ENCODE assay signal across 20 mouse cellular contexts in genomic region chr6:6364037-6364436, GRCm38 (mm10).
A peak's percentile ranks its signal among the peaks of the same experiment; 100 is the strongest.
DNase-seq lines count a peak whose midpoint lies in the region; ATAC-seq and TF ChIP-seq lines count a peak whose summit lies in the region.
"Had no signal": no experiment of that assay in that cellular context is flagged by ENCODE, and none has a peak within 500 bp of the region (broad histone marks: within the 10 kb centered on the region; RNA-seq: fewer than 3 reads in every experiment).

No protein-coding gene starts in this region.

- no peaks in the 10 kb centered on the region for H3K9me3 ChIP-seq in forebrain, embryonic 14.5 days (replicated peaks; ENCODE audit: control insufficient read depth, low read length)
- H3K9me3 ChIP-seq in forebrain, embryonic 12.5 days = no peaks in the 10 kb centered on the region
- no peaks in the 10 kb centered on the region for H3K9me3 ChIP-seq in embryonic facial prominence, embryonic 11.5 days (replicated peaks; ENCODE audit: control insufficient read depth, low read length)
- H3K9me3 ChIP-seq in limb, embryonic 12.5 days = no peaks in the 10 kb centered on the region
- H3K9me3 ChIP-seq in lung, postnatal 0 days (ENCODE audit: low read length) = no peaks in the 10 kb centered on the region
- H3K9me3 ChIP-seq: G1E; heart, embryonic 13.5 days; intestine, embryonic 15.5 days; liver, embryonic 13.5 days; stomach, embryonic 15.5 days had no signal

- 61% methylated on average over 4 of the region's 4 CpGs for WGBS in forebrain, embryonic 14.5 days
- WGBS in forebrain, embryonic 12.5 days = 70% methylated on average over 4 of the region's 4 CpGs
- WGBS in embryonic facial prominence, embryonic 11.5 days = 23% methylated on average over 4 of the region's 4 CpGs
- WGBS in limb, embryonic 12.5 days = 18% methylated on average over 4 of the region's 4 CpGs
- 69% methylated on average over 4 of the region's 4 CpGs for WGBS in lung, postnatal 0 days

- no peak overlapping the region for H3K4me3 ChIP-seq in forebrain, embryonic 14.5 days (ENCODE audit: low read depth, low read length)
- no peak overlapping the region for H3K4me3 ChIP-seq in forebrain, embryonic 12.5 days (replicated peaks)
- H3K4me3 ChIP-seq in embryonic facial prominence, embryonic 11.5 days (ENCODE audit: low read depth, low read length) = no peak overlapping the region
- no peak overlapping the region for H3K4me3 ChIP-seq in limb, embryonic 12.5 days (replicated peaks)
- H3K4me3 ChIP-seq in lung, postnatal 0 days (ENCODE audit: low read depth, low read length) = no peak overlapping the region
- H3K4me3 ChIP-seq: erythroblast, embryonic 14.5 days; heart, embryonic 13.5 days; intestine, embryonic 15.5 days; liver, embryonic 13.5 days; stomach, embryonic 15.5 days had no signal

- TF ChIP-seq EP300 in lung, postnatal 0 days (IDR thresholded peaks at IDR 0.05) = no peak

- no peaks in the 10 kb centered on the region for H3K27me3 ChIP-seq in forebrain, embryonic 14.5 days (replicated peaks; ENCODE audit: control insufficient read depth, insufficient read depth, low read length)
- no peaks in the 10 kb centered on the region for H3K27me3 ChIP-seq in forebrain, embryonic 12.5 days
- no peaks in the 10 kb centered on the region for H3K27me3 ChIP-seq in embryonic facial prominence, embryonic 11.5 days (ENCODE audit: control insufficient read depth, insufficient read depth, low read length)
- H3K27me3 ChIP-seq in limb, embryonic 12.5 days = no peaks in the 10 kb centered on the region
- no peaks in the 10 kb centered on the region for H3K27me3 ChIP-seq in lung, postnatal 0 days (replicated peaks; ENCODE audit: insufficient read depth, low read length)
- H3K27me3 ChIP-seq: heart, embryonic 13.5 days; intestine, embryonic 15.5 days; liver, embryonic 13.5 days; stomach, embryonic 15.5 days had no signal

- intact Hi-C loops in left cerebral cortex, postnatal 4 days (cut with DNase I) = no loop called here

- no peak overlapping the region for H3K4me2 ChIP-seq in forebrain, embryonic 14.5 days (ENCODE audit: low read length)
- no peak overlapping the region for H3K4me2 ChIP-seq in forebrain, embryonic 12.5 days
- no peak overlapping the region; the same call in 1 of the 2 replicates for H3K4me2 ChIP-seq in embryonic facial prominence, embryonic 11.5 days (ENCODE audit: low read depth, low read length)
- no peak overlapping the region for H3K4me2 ChIP-seq in limb, embryonic 12.5 days
- no peak overlapping the region for H3K4me2 ChIP-seq in lung, postnatal 0 days (replicated peaks; ENCODE audit: low read depth, low read length)
- H3K4me2 ChIP-seq: heart, embryonic 13.5 days; intestine, embryonic 15.5 days; liver, embryonic 13.5 days; stomach, embryonic 15.5 days had no signal

- H3K9ac ChIP-seq in forebrain, embryonic 14.5 days (ENCODE audit: low read length) = no peak overlapping the region
- no peak overlapping the region for H3K9ac ChIP-seq in forebrain, embryonic 12.5 days
- no peak overlapping the region for H3K9ac ChIP-seq in embryonic facial prominence, embryonic 11.5 days (replicated peaks; ENCODE audit: low read length)
- H3K9ac ChIP-seq in limb, embryonic 12.5 days (replicated peaks) = no peak overlapping the region
- H3K9ac ChIP-seq in lung, postnatal 0 days (replicated peaks; ENCODE audit: low read depth) = no peak overlapping the region
- H3K9ac ChIP-seq: heart, embryonic 13.5 days; intestine, embryonic 15.5 days; liver, embryonic 13.5 days; stomach, embryonic 15.5 days had no signal

- no peaks in the 10 kb centered on the region for H3K36me3 ChIP-seq in forebrain, embryonic 14.5 days (ENCODE audit: control insufficient read depth, insufficient read depth, low read length)
- no peaks in the 10 kb centered on the region for H3K36me3 ChIP-seq in forebrain, embryonic 12.5 days (replicated peaks)
- H3K36me3 ChIP-seq in embryonic facial prominence, embryonic 11.5 days (replicated peaks; ENCODE audit: control insufficient read depth, insufficient read depth, low read depth, low read length) = no peaks in the 10 kb centered on the region
- no peaks in the 10 kb centered on the region for H3K36me3 ChIP-seq in limb, embryonic 12.5 days
- H3K36me3 ChIP-seq in lung, postnatal 0 days (ENCODE audit: insufficient read depth, low read length) = no peaks in the 10 kb centered on the region
- H3K36me3 ChIP-seq: G1E; heart, embryonic 13.5 days; intestine, embryonic 15.5 days; liver, embryonic 13.5 days; stomach, embryonic 15.5 days had no signal

- H3K4me1 ChIP-seq in forebrain, embryonic 14.5 days (ENCODE audit: control insufficient read depth, insufficient read depth, low read length) = no peaks in the 10 kb centered on the region
- H3K4me1 ChIP-seq in forebrain, embryonic 12.5 days = no peaks in the 10 kb centered on the region
- H3K4me1 ChIP-seq in embryonic facial prominence, embryonic 11.5 days (ENCODE audit: control insufficient read depth, insufficient read depth, low read length) = no peaks in the 10 kb centered on the region
- peaks cover 20% of the 10 kb centered on the region for H3K4me1 ChIP-seq in limb, embryonic 12.5 days (replicated peaks)
- no peaks in the 10 kb centered on the region for H3K4me1 ChIP-seq in lung, postnatal 0 days (ENCODE audit: insufficient read depth, low read depth, low read length)
- H3K4me1 ChIP-seq: intestine, embryonic 15.5 days; liver, embryonic 13.5 days; stomach, embryonic 15.5 days had no signal

- ATAC-seq in forebrain, embryonic 14.5 days = 0 out of 2 replicates have a peak, but pooled peaks have one; percentile 37
- ATAC-seq in forebrain, embryonic 12.5 days (ENCODE audit: low FRiP score) = no peak
- peak; percentile 78; the same call in 1 of the 2 replicates for ATAC-seq in embryonic facial prominence, embryonic 11.5 days (replicated peaks; ENCODE audit: insufficient number of reproducible peaks, low FRiP score, low TSS enrichment, low read depth)
- peak; percentile 75 for ATAC-seq in limb, embryonic 12.5 days (ENCODE audit: insufficient number of reproducible peaks, insufficient read depth, low FRiP score, low TSS enrichment, low read depth)
- ATAC-seq in lung, postnatal 0 days = no peak
- ATAC-seq: intestine, embryonic 15.5 days had no signal

- no peak overlapping the region for H3K27ac ChIP-seq in forebrain, embryonic 14.5 days (ENCODE audit: low read depth, low read length)
- no peak overlapping the region for H3K27ac ChIP-seq in forebrain, embryonic 12.5 days
- no peak overlapping the region for H3K27ac ChIP-seq in embryonic facial prominence, embryonic 11.5 days (replicated peaks; ENCODE audit: low read depth, low read length)
- no peak overlapping the region for H3K27ac ChIP-seq in limb, embryonic 12.5 days
- H3K27ac ChIP-seq in lung, postnatal 0 days (ENCODE audit: low read length) = no peak overlapping the region
- H3K27ac ChIP-seq: heart, embryonic 13.5 days; intestine, embryonic 15.5 days; liver, embryonic 13.5 days; stomach, embryonic 15.5 days had no signal

- no peak for TF ChIP-seq CTCF in lung, postnatal 0 days (IDR thresholded peaks at IDR 0.05)

- DNase-seq in forebrain, embryonic 14.5 days (ENCODE audit: low spot score) = peak; percentile 40
- peak; percentile 49 for DNase-seq in left cerebral cortex, postnatal 4 days
- no peak for DNase-seq in left cerebral cortex, adult 18-20 months (ENCODE audit: low spot score in 2 of 2)
- DNase-seq in embryonic facial prominence, embryonic 11.5 days (ENCODE audit: low spot score) = peak; percentile 84
- no peak for DNase-seq in lung, postnatal 0 days (ENCODE audit: low spot score)
- no peak for DNase-seq in ovary, adult 18-20 months (ENCODE audit: low spot score)
- DNase-seq: adrenal gland, postnatal 36 days; cerebellum, adult 18-20 months; gastrocnemius, postnatal 10 days; kidney, postnatal 25 days; liver, embryonic 13.5 days; lung, postnatal 14 days; thymus, postnatal 25 days had no signal

Comparison
In these comparisons a context has a peak if more than half of its experiments do, and no peak if none do; other contexts are left out.
1. ATAC-seq: peak in forebrain, embryonic 14.5 days (single experiment), embryonic facial prominence, embryonic 11.5 days (single experiment) and limb, embryonic 12.5 days (single experiment); none in forebrain, embryonic 12.5 days (single experiment) and lung, postnatal 0 days (single experiment).
2. DNase-seq: peak in forebrain, embryonic 14.5 days (single experiment), left cerebral cortex, postnatal 4 days (single experiment) and embryonic facial prominence, embryonic 11.5 days (single experiment); none in left cerebral cortex, adult 18-20 months (0 of 2), lung, postnatal 0 days (single experiment) and ovary, adult 18-20 months (single experiment).